9 mouse cellular contexts compared by ENCODE assay signal in genomic region chr14:19920254-19920691, GRCm38 (mm10). TPM values are rescaled to one million over a fixed set of nuclear protein-coding genes. Genes with fewer than 3 reads are reported as not detected.
DNase-seq lines count a peak whose midpoint lies in the region; ATAC-seq and TF ChIP-seq lines count a peak whose summit lies in the region.
"Had no signal": no experiment of that assay in that cellular context is flagged by ENCODE, and none has a peak within 500 bp of the region (broad histone marks: within the 10 kb centered on the region; RNA-seq: fewer than 3 reads in every experiment).

No protein-coding gene starts in this region.

- TF ChIP-seq EP300 in liver, postnatal 0 days (IDR thresholded peaks at IDR 0.05; ENCODE audit: low read depth), result no peak

- DNase-seq in cerebellum, postnatal 10 days, result peak; percentile 20 to 29
- DNase-seq in cerebellum, adult 9-10 months, result no peak
- DNase-seq in right cerebral cortex, postnatal 14 days, result peak; percentile 16
- DNase-seq in right cerebral cortex, adult 18-20 months, result no peak
- DNase-seq in limb, embryonic 11.5 days (ENCODE audit: low spot score), result peak; percentile 57
- DNase-seq in adrenal gland, adult 2 months, result no peak
- DNase-seq in liver, postnatal 0 days, result no peak
- DNase-seq: heart, postnatal 14 days had no signal

- H3K9me3 ChIP-seq in limb, embryonic 11.5 days (ENCODE audit: control insufficient read depth, low read length), result no peaks in the 10 kb centered on the region
- no peaks in the 10 kb centered on the region for H3K9me3 ChIP-seq in liver, postnatal 0 days (ENCODE audit: low read length)

- peak overlapping the region; percentile 80 for H3K27ac ChIP-seq in limb, embryonic 11.5 days (replicated peaks; ENCODE audit: low read depth, low read length)
- H3K27ac ChIP-seq in liver, postnatal 0 days (ENCODE audit: low read depth), result no peak overlapping the region

- no peaks in the 10 kb centered on the region for H3K4me1 ChIP-seq in limb, embryonic 11.5 days (ENCODE audit: control insufficient read depth, insufficient read depth, low read length)
- H3K4me1 ChIP-seq in liver, postnatal 0 days (ENCODE audit: insufficient read depth), result no peaks in the 10 kb centered on the region

- peak; percentile 84 for ATAC-seq in limb, embryonic 11.5 days (ENCODE audit: insufficient number of reproducible peaks, low FRiP score, low TSS enrichment, low read depth)
- no peak for ATAC-seq in monocyte, adult 5-6 weeks (replicated peaks; ENCODE audit: insufficient number of reproducible peaks, low FRiP score, low TSS enrichment, poor library complexity, severe bottlenecking)
- no peak for ATAC-seq in liver, postnatal 0 days

- no peak overlapping the region for H3K4me2 ChIP-seq in limb, embryonic 11.5 days (ENCODE audit: low read depth, severe bottlenecking)
- H3K4me2 ChIP-seq in liver, postnatal 0 days (ENCODE audit: low read depth, low read length), result no peak overlapping the region

- H3K27me3 ChIP-seq in limb, embryonic 11.5 days (ENCODE audit: control insufficient read depth, insufficient read depth, low read length), result no peaks in the 10 kb centered on the region
- no peaks in the 10 kb centered on the region for H3K27me3 ChIP-seq in liver, postnatal 0 days (ENCODE audit: insufficient read depth, low read length)

- H3K36me3 ChIP-seq in limb, embryonic 11.5 days (ENCODE audit: control insufficient read depth, insufficient read depth, low read length), result no peaks in the 10 kb centered on the region
- H3K36me3 ChIP-seq in liver, postnatal 0 days (replicated peaks; ENCODE audit: insufficient read depth, low read length), result no peaks in the 10 kb centered on the region

- no peak for TF ChIP-seq CTCF in liver, postnatal 0 days (IDR thresholded peaks at IDR 0.05; ENCODE audit: low read depth)

- H3K9ac ChIP-seq in limb, embryonic 11.5 days (ENCODE audit: low read length), result no peak overlapping the region
- H3K9ac ChIP-seq in liver, postnatal 0 days (replicated peaks), result no peak overlapping the region

- WGBS in limb, embryonic 11.5 days, result 54% methylated on average over 13 of the region's 13 CpGs
- WGBS in liver, postnatal 0 days (ENCODE audit: insufficient replicate concordance), result 69% methylated on average over 13 of the region's 13 CpGs

- H3K4me3 ChIP-seq in limb, embryonic 11.5 days (ENCODE audit: low read depth, low read length), result no peak overlapping the region
- no peak overlapping the region for H3K4me3 ChIP-seq in liver, postnatal 0 days (ENCODE audit: low read depth, low read length)

RNA-seq across cellular contexts. Expression of gene Gng2, which starts 57.2 kb away (rescaled TPM):
- 69.7 and 73.9 TPM in 2 replicates for polyA plus RNA-seq in limb, embryonic 11.5 days (2014; fragmentation: Nextera tagmentation; extraction: Ambion mirVana)
- total RNA-seq in monocyte, adult 5-6 weeks (2017), result 22.2 to 39.8 TPM (median 35.7 TPM) in 3 replicates
- total RNA-seq in adrenal gland, adult 2 months (2021), result 10 to 100 TPM; 32.8 to 39.5 TPM
- polyA plus RNA-seq in adrenal gland, adult 2 months (2012; rRNA removed), result 3.3 and 3.7 TPM in 2 replicates
- 6.2 and 8.3 TPM in 2 replicates for polyA plus RNA-seq in liver, postnatal 0 days (2015; fragmentation: Nextera tagmentation; extraction: Ambion mirVana)

Comparison
In these comparisons a context has a peak if more than half of its experiments do, and no peak if none do; other contexts are left out.
1. DNase-seq: peak in cerebellum, postnatal 10 days (2 of 2), right cerebral cortex, postnatal 14 days (single experiment) and limb, embryonic 11.5 days (single experiment); none in cerebellum, adult 9-10 months (single experiment), right cerebral cortex, adult 18-20 months (single experiment), adrenal gland, adult 2 months (single experiment) and liver, postnatal 0 days (single experiment).